Mouse (Mus musculus) ES-E14 (cell line): ENCODE measurements around the gene Dcaf8. TPM values are rescaled to one million over a fixed set of nuclear protein-coding genes. Genes with fewer than 3 reads are reported as not detected.

ENCODE experiments used
- total RNA-seq: library from RNA; depleted of rRNA; stranded (reverse); fragments of 300-350 nt; gene quantifications from 2 replicates; pipeline ENCODE4 v1.2.3, GENCODE M21; 2012; rRNA removed

Gene Dcaf8
- total RNA-seq, 1 experiment = 58.0 TPM

Other genes with a start within 250 kb of the Dcaf8 start
- gene Slamf6, start 230.6 kb upstream of the Dcaf8 start, total RNA-seq = 0.31 TPM in 1 of 2 replicates, not detected in the other
- 25.3 and 46.0 TPM in 2 replicates for gene Vangl2, start 119.6 kb upstream of the Dcaf8 start, total RNA-seq
- not detected in 2 replicates for gene Nhlh1, start 90.5 kb upstream of the Dcaf8 start, total RNA-seq
- 64.7 and 91.5 TPM in 2 replicates for gene Copa, start 65.6 kb upstream of the Dcaf8 start, total RNA-seq
- gene Ncstn, start 65.3 kb upstream of the Dcaf8 start, total RNA-seq = 40.5 and 59.6 TPM in 2 replicates
- 81.7 and 97.8 TPM in 2 replicates for gene Pex19, start 21.3 kb upstream of the Dcaf8 start, total RNA-seq
- 13.3 and 21.3 TPM in 2 replicates for gene Pea15a, start 58.7 kb downstream of the Dcaf8 start, total RNA-seq
- 1.8 and 2.4 TPM in 2 replicates for gene Casq1, start 71.8 kb downstream of the Dcaf8 start, total RNA-seq
- gene Atp1a4, start 110.3 kb downstream of the Dcaf8 start, total RNA-seq = 1.5 and 2.2 TPM in 2 replicates
- gene Igsf8, start 113.6 kb downstream of the Dcaf8 start, total RNA-seq = 43.5 and 108 TPM in 2 replicates
- 0.31 and 0.48 TPM in 2 replicates for gene Atp1a2, start 150.0 kb downstream of the Dcaf8 start, total RNA-seq
- gene Kcnj9, start 181.2 kb downstream of the Dcaf8 start, total RNA-seq = 1.2 and 1.7 TPM in 2 replicates
- 0.80 and 1.2 TPM in 2 replicates for gene Kcnj10, start 193.1 kb downstream of the Dcaf8 start, total RNA-seq
- gene Pigm, start 228.5 kb downstream of the Dcaf8 start, total RNA-seq = 25.4 and 25.6 TPM in 2 replicates